Mouse (Mus musculus) kidney, adult 2 months (tissue): Measurements from ENCODE around the gene Cdt1. TPM values are rescaled to one million over a fixed set of nuclear protein-coding genes. Genes with fewer than 3 reads are reported as not detected.

ENCODE experiments used
- DNase-seq: peaks from one replicate; pipeline ENCODE4 v3.0.0; 2021
- H3K27ac ChIP-seq: fragments of 200-500 bp; 2 replicates; pipeline ENCODE4 v1.5.1; 2012; ENCODE audit warnings: low read depth, low read length, control low read depth, inconsistent platforms; ENCODE audit not compliant: insufficient read depth
- H3K27me3 ChIP-seq: fragments of 200-500 bp; replicated peaks from 2 replicates; pipeline ENCODE4 v1.6.1; 2012; ENCODE audit warnings: mild to moderate bottlenecking, moderate library complexity, low read length, inconsistent platforms; ENCODE audit not compliant: control insufficient read depth, insufficient read depth
- H3K36me3 ChIP-seq: fragments of 200-500 bp; 2 replicates; pipeline ENCODE4 v1.6.1; 2012; ENCODE audit warnings: mild to moderate bottlenecking, moderate library complexity, low read length, inconsistent platforms; ENCODE audit not compliant: control insufficient read depth, insufficient read depth
- H3K4me1 ChIP-seq: fragments of 200-500 bp; 2 replicates; pipeline ENCODE4 v1.6.1; 2011; ENCODE audit warnings: low read length; ENCODE audit not compliant: control insufficient read depth, insufficient read depth
- H3K4me3 ChIP-seq: fragments of 200-500 bp; 2 replicates; pipeline ENCODE4 v1.5.1; 2011; ENCODE audit warnings: mild to moderate bottlenecking, low read depth, low read length, control low read depth; ENCODE audit not compliant: insufficient read depth
- CTCF ChIP-seq: fragments of 200-500 bp; conservative IDR thresholded peaks from 2 replicates; pipeline ENCODE4 v1.5.1; 2011; ENCODE audit warnings: low read depth, mild to moderate bottlenecking, control low read depth, low read length, moderate library complexity, mixed read lengths; ENCODE audit not compliant: insufficient read depth, insufficient read length
- POLR2A ChIP-seq: fragments of 200-500 bp; IDR thresholded peaks from one replicate; pipeline ENCODE4 v1.6.1; 2011; ENCODE audit warnings: low read depth, low read length, control low read depth
- WGBS: fragments of 180-500 bp; shearing (Covaris S2); methylation state at CpG from one replicate; pipeline ENCODE4 v1.1.7; 2018; 5-methylcytosine and 5-hydroxymethylcytosine counted together
- polyA plus RNA-seq: library from polyadenylated mRNA; depleted of rRNA; stranded (reverse); fragments of >200 nt; gene quantifications from 2 replicates; pipeline ENCODE4 v1.2.3, GENCODE M21; 2012

Gene Cdt1
- polyA plus RNA-seq, 1 experiment: 7.1 TPM

DNA sequence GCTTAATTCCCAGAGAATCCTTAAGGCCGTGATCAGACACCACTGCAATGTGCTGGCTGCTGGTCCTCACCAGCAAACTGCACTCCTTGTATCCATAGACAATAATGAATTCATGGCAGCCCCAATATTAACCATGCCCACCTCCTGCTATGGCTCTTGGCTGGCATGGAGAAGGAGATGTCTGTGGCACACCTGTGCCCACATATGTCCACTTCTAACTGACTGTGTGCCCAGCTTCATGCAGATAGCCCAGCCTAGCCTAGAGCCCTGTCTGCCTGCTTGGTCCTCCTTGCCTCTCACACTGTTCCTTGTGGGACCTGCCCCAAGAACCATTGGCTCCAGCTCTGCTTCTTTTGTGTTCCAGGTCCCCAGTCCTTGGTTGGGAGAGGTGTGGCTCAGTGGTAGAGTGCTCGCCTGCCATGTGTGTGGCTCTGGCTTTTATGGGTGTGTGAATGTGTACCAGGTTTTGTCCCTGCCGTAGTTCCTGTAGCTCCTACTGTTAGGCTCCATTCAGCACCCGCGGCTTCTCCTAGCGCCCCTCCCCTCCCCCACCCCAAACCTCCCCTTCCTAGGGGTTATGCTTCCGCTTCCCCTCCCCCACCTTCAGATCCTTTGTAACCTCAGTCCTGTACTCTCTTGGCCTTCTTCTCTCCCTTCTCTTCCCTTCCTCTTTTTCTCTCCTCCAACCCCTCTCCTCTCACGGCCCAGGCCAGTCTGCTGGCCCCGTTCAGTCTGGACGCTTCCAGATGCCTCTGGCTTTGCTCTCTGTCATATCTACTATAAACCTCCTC is 10.4 kb upstream of the Cdt1 start:
- Histone ChIP-seq H3K36me3 (no peaks in the 10 kb centered on the region), H3K27ac (no peak overlapping the region), H3K4me1 (no peaks in the 10 kb centered on the region), H3K4me3 (no peak overlapping the region), H3K27me3 (no peaks in the 10 kb centered on the region)
- TF ChIP-seq CTCF (no peak), POLR2A (no peak)
- no peak for DNase-seq
- WGBS: 55% methylated on average over 10 of the region's 10 CpGs

GRCm38 (mm10) chr8:122558671-122559349 is 9.0 kb upstream of the Cdt1 start:
- H3K27me3 ChIP-seq: no peaks in the 10 kb centered on the region
- peak; percentile 42 for DNase-seq
- no peaks in the 10 kb centered on the region for H3K4me1 ChIP-seq
- H3K4me3 ChIP-seq: no peak overlapping the region
- TF ChIP-seq CTCF (no peak), POLR2A (no peak)
- 20% methylated on average over 12 of the region's 12 CpGs for WGBS
- no peaks in the 10 kb centered on the region for H3K36me3 ChIP-seq
- no peak overlapping the region for H3K27ac ChIP-seq

DNA sequence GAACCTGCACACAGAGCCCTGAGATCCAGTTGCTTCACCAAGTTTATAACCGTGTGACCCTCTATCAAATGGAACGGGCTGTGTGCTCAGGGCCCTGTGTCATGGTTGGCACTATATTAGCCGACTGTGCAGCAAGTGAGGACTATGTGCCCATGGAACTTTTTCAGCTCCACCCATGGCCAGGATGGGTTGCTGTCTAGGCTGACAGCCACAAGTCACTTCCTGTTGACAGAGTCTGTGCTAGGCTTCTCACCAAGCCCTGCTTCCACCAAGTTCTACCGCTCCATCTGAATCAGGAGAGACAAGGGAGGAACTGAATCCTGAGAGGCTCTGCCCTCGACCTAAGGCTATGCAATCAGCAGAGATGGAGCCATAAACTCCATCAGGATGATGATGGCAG is 6.6 kb upstream of the Cdt1 start:
- TF ChIP-seq POLR2A: no peak
- TF ChIP-seq CTCF: no peak
- H3K27ac ChIP-seq: no peak overlapping the region
- H3K27me3 ChIP-seq: no peaks in the 10 kb centered on the region
- no peak overlapping the region for H3K4me3 ChIP-seq
- 64% methylated on average over 5 of the region's 5 CpGs for WGBS
- H3K36me3 ChIP-seq: no peaks in the 10 kb centered on the region
- no peak for DNase-seq
- no peaks in the 10 kb centered on the region for H3K4me1 ChIP-seq

- no peaks in the 10 kb centered on the region for H3K27me3 ChIP-seq
- 58% methylated on average over 25 of the region's 25 CpGs for WGBS
- H3K36me3 ChIP-seq: no peaks in the 10 kb centered on the region
- no peak for DNase-seq
- H3K27ac ChIP-seq: 0 out of 2 replicates have a peak overlapping the region, but pooled peaks have one; percentile 31
- no peak overlapping the region for H3K4me3 ChIP-seq
- peaks cover 7% of the 10 kb centered on the region; the same call in 1 of the 2 replicates for H3K4me1 ChIP-seq
- TF ChIP-seq CTCF: no peak
- no peak for TF ChIP-seq POLR2A
Observed at GRCm38 (mm10) chr8:122564363-122565352, 3.2 kb upstream of the Cdt1 start.

- 40% methylated on average over 6 of the region's 6 CpGs for WGBS
- no peaks in the 10 kb centered on the region for H3K27me3 ChIP-seq
- no peak overlapping the region; the same call in 1 of the 2 replicates for H3K27ac ChIP-seq
- H3K4me3 ChIP-seq: peak overlapping the region; percentile 54; the same call in 1 of the 2 replicates
- H3K36me3 ChIP-seq: no peaks in the 10 kb centered on the region
- no peak for DNase-seq
- peaks cover 7% of the 10 kb centered on the region; the same call in 1 of the 2 replicates for H3K4me1 ChIP-seq
- no peak for TF ChIP-seq CTCF
- TF ChIP-seq POLR2A: no peak
Observed at GRCm38 (mm10) chr8:122566766-122567165, 1.0 kb upstream of the Cdt1 start.

DNA sequence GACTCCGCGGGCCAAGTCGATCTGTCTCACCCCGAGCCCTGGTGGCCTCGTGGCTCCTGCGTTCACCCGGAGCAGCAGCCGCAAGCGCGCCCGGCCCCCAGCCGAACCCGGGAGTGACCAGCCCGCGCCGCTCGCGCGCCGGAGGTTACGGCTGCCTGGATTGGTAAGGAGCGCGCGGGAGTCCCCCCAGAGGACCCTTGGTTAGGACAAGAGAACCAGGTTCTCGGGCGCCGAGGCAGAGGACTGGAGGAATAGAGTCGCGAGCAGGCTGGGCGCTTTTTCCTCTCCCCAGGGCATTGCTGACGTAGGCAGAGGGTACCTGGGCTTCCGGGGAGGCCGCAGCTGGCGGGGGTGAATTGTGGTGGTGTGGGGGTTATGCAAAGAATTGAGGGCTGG is 292 bp downstream of the Cdt1 start:
- H3K4me1 ChIP-seq: peaks cover 7% of the 10 kb centered on the region; the same call in 1 of the 2 replicates
- peak overlapping the region; percentile 55 for H3K4me3 ChIP-seq
- WGBS: under 1% methylated on average over 34 of the region's 34 CpGs
- DNase-seq: no peak
- no peak for TF ChIP-seq POLR2A
- no peak for TF ChIP-seq CTCF
- H3K36me3 ChIP-seq: no peaks in the 10 kb centered on the region
- no peak overlapping the region for H3K27ac ChIP-seq
- H3K27me3 ChIP-seq: no peaks in the 10 kb centered on the region
